Mouse (Mus musculus): ENCODE measurements around the gene Il3.

The Il3 gene

DNA sequence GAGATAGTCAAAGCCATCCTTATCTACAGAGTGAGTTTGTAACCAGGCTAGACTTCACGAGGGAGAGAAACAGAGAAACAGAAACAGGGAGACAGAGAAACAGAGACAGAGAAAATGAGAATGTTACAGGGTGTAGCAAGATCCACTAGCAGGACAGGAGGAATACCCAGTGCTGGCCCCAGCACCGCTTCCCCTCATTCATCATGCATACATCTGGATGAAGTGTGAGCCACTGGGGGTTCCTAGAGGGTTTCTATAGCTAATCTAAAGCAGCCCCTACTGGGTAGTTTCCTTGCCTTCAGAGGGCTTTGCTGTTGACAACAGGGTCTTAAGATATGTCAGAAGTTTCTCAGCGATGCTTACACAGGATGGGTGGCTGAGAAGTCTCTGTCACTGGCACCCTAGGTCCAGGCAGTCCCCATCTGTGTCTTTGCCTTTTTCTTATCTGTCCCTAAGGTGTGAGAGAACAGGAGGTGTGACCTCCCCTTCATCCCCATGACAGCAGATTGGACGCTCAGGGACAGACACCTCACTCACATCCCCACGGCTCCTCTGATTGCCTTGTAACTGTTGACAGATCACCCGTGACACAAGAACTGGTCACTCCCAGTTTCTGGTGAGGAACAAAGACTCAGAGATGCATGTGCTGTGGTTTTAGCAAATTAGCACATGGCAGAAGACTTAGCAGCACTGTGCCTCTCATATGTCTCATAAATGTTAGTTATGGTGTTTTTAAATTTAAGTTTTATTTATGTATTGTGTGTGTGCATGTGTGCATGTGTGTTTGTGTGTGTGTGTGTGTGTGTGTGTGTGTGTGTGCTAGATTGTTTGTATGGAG is 47.0 kb downstream of the Il3 start:
- ATAC-seq (ENCODE audit: insufficient number of reproducible peaks, low FRiP score, low TSS enrichment): no peak

DNA sequence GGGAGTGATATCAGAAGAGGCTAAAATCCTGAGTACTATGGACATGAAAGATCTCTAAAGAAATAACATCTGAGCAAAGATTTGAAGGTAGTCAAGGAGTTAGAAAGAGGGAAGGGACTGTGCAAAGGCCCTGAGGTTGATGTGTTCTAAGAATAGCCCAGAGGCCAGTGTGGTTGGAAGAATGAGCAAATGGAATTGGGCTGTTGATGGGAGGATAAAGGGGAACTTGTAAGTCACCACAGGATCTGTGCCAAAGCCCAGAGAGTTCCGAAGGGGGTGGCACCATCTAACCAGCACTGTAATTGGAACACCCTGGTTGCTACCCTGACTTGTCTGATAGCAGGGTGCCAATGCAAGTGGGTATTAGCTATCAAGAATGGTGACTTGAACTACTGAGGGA is 47.9 kb downstream of the Il3 start:
- no peak for ATAC-seq (ENCODE audit: insufficient number of reproducible peaks, low FRiP score, low TSS enrichment)

DNA sequence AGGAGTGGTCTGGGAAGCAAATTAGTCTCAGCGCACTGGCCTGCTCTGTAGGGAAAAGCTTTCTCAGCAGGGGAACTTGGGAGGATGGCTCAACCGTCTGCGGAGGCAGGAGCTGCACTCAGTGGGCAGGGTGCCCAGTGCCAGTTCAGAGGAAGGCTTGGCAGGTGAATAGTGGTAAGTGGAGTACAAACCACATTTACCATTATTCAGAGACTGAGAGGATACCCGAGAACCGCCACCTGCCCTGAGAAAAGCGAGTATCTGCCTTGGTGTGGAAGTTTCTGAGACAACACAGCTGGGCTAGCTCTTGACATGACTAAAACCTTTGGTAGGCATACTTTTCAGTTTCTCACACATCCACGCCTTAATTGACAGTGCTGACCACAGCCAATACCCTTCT is 49.7 kb downstream of the Il3 start:
- no peak for ATAC-seq (ENCODE audit: insufficient number of reproducible peaks, low FRiP score, low TSS enrichment)

GRCm38 (mm10) chr11:54216091-54216490 is 51.0 kb downstream of the Il3 start:
- no peak for ATAC-seq (ENCODE audit: insufficient number of reproducible peaks, low FRiP score, low TSS enrichment)

Data from cerebellum, adult (tissue).